Mouse (Mus musculus) lung, embryonic 15.5 days (tissue): ENCODE results near the gene Pskh1. TPM values are rescaled to one million over a fixed set of nuclear protein-coding genes. Genes with fewer than 3 reads are reported as not detected.

Experiments
- ATAC-seq: fragments of 200-750 bp; cut with Nextera tagmentation; 2 replicates; pipeline ENCODE4 v1.8.0; 2017; ENCODE audit warnings: moderate number of reproducible peaks, borderline replicate concordance; ENCODE audit not compliant: low FRiP score, low TSS enrichment; ENCODE audit errors: extremely low read depth
- H3K27ac ChIP-seq: fragments of 300-500 bp; sonication (generic); 2 replicates; pipeline ENCODE4 v1.5.1; 2015; ENCODE audit warnings: moderate library complexity, mild to moderate bottlenecking, inconsistent platforms
- H3K27me3 ChIP-seq: fragments of 300-500 bp; sonication (generic); 2 replicates; pipeline ENCODE4 v1.6.1; 2015; ENCODE audit warnings: inconsistent platforms
- H3K36me3 ChIP-seq: fragments of 300-500 bp; sonication (generic); 2 replicates; pipeline ENCODE4 v1.6.1; 2015; ENCODE audit warnings: inconsistent platforms
- H3K4me1 ChIP-seq: fragments of 300-500 bp; sonication (generic); 2 replicates; pipeline ENCODE4 v1.6.1; 2015; ENCODE audit warnings: inconsistent platforms
- H3K4me2 ChIP-seq: fragments of 300-500 bp; sonication (generic); 2 replicates; pipeline ENCODE4 v1.6.1; 2015; ENCODE audit warnings: inconsistent platforms, mild to moderate bottlenecking, moderate library complexity
- H3K4me3 ChIP-seq: fragments of 300-500 bp; sonication (generic); 2 replicates; pipeline ENCODE4 v1.5.1; 2015; ENCODE audit warnings: mild to moderate bottlenecking, inconsistent platforms
- H3K9ac ChIP-seq: fragments of 300-500 bp; sonication (generic); 2 replicates; pipeline ENCODE4 v1.6.1; 2015; ENCODE audit warnings: inconsistent platforms
- H3K9me3 ChIP-seq: fragments of 300-500 bp; sonication (generic); 2 replicates; pipeline ENCODE4 v1.6.1; 2016; ENCODE audit warnings: inconsistent platforms
- WGBS: fragments of 180-500 bp; shearing (Covaris S2); methylation state at CpG from one replicate; pipeline ENCODE4 v1.1.7; 2015; 5-methylcytosine and 5-hydroxymethylcytosine counted together
- polyA plus RNA-seq: library from polyadenylated mRNA; unstranded; fragments of >200 nt; fragmentation: Nextera tagmentation; extraction: Ambion mirVana; gene quantifications from 2 replicates; pipeline ENCODE4 v1.2.1, GENCODE M21; 2015

Pskh1 gene
- polyA plus RNA-seq, 1 experiment from 2014 or later = 33.0 TPM

- Histone ChIP-seq H3K27me3 (no peaks in the 10 kb centered on the region), H3K36me3 (0 out of 2 replicates have a peak, but pooled peaks cover 3% of the 10 kb centered on the region), H3K9me3 (no peaks in the 10 kb centered on the region), H3K27ac (peak overlapping the region; percentile 93), H3K4me1 (peaks cover 56% of the 10 kb centered on the region), H3K9ac (peak overlapping the region; percentile 48; the same call in 1 of the 2 replicates), H3K4me2 (peak overlapping the region; percentile 54; the same call in 1 of the 2 replicates), H3K4me3 (no peak overlapping the region; the same call in 1 of the 2 replicates)
- no peak for ATAC-seq
- WGBS = 56% methylated on average over 5 of the region's 5 CpGs
These were observed 40.9 kb upstream of the Pskh1 start for GRCm38 (mm10) chr8:105859314-105859713.

GRCm38 (mm10) chr8:105860143-105860981 is 39.9 kb upstream of the Pskh1 start, which contains the start of gene Nutf2:
Nutf2 (plus strand) TSS chr8:105860580.
- Histone ChIP-seq H3K27ac (peak within 1 kb of the TSS; percentile 93), H3K4me3 (peak within 1 kb of the TSS; percentile 83), H3K36me3 (0 out of 2 replicates have a peak, but pooled peaks cover 3% of the 10 kb centered on the region), H3K4me2 (peak within 1 kb of the TSS; percentile 69), H3K27me3 (no peaks in the 10 kb centered on the region), H3K4me1 (peaks cover 56% of the 10 kb centered on the region), H3K9me3 (no peaks in the 10 kb centered on the region), H3K9ac (peak within 1 kb of the TSS; percentile 87)
- under 1% methylated on average over 59 of the region's 59 CpGs for WGBS
- peak; percentile 98 for ATAC-seq

GRCm38 (mm10) chr8:105861951-105862350 is 38.3 kb upstream of the Pskh1 start:
- H3K4me3 ChIP-seq = peak overlapping the region; percentile 83
- peaks cover 18% of the 10 kb centered on the region for H3K36me3 ChIP-seq
- H3K9me3 ChIP-seq = no peaks in the 10 kb centered on the region
- peak overlapping the region; percentile 69 for H3K4me2 ChIP-seq
- no peak for ATAC-seq
- WGBS = 0% methylated on average over 1 of the region's 1 CpGs
- H3K27ac ChIP-seq = no peak overlapping the region
- H3K27me3 ChIP-seq = no peaks in the 10 kb centered on the region
- peak overlapping the region; percentile 87 for H3K9ac ChIP-seq
- H3K4me1 ChIP-seq = peaks cover 44% of the 10 kb centered on the region

GRCm38 (mm10) chr8:105866364-105867029 is 33.7 kb upstream of the Pskh1 start:
- Histone ChIP-seq H3K27ac (no peak overlapping the region), H3K4me3 (no peak overlapping the region), H3K36me3 (peaks cover 51% of the 10 kb centered on the region), H3K4me2 (no peak overlapping the region), H3K9ac (no peak overlapping the region), H3K27me3 (no peaks in the 10 kb centered on the region), H3K4me1 (peaks cover 12% of the 10 kb centered on the region), H3K9me3 (no peaks in the 10 kb centered on the region)
- WGBS = 82% methylated on average over 6 of the region's 6 CpGs
- no peak for ATAC-seq

- WGBS = 78% methylated on average over 6 of the region's 6 CpGs
- Histone ChIP-seq H3K4me3 (no peak overlapping the region), H3K36me3 (peaks cover 66% of the 10 kb centered on the region)
These were observed 25.9 kb upstream of the Pskh1 start for GRCm38 (mm10) chr8:105874301-105874700.

GRCm38 (mm10) chr8:105880754-105881520 is 19.3 kb upstream of the Pskh1 start, which contains the start of gene Edc4:
Edc4 (plus strand) TSS chr8:105880881.
- H3K36me3 ChIP-seq = peaks cover 53% of the 10 kb centered on the region
- under 1% methylated on average over 45 of the region's 45 CpGs for WGBS
- H3K4me3 ChIP-seq = peak within 1 kb of the TSS; percentile 90
- peak; percentile 83; the same call in 1 of the 2 replicates for ATAC-seq
- peak within 1 kb of the TSS; percentile 78 for H3K4me2 ChIP-seq
- H3K27me3 ChIP-seq = no peaks in the 10 kb centered on the region
- peak within 1 kb of the TSS; percentile 48 for H3K27ac ChIP-seq
- H3K4me1 ChIP-seq = peaks cover 23% of the 10 kb centered on the region
- peak within 1 kb of the TSS; percentile 85 for H3K9ac ChIP-seq
- no peaks in the 10 kb centered on the region for H3K9me3 ChIP-seq

More at GRCm38 (mm10) chr8:105874301-105874700, 25.9 kb upstream of the Pskh1 start:
- ATAC-seq = no peak
- Histone ChIP-seq H3K4me1 (no peaks in the 10 kb centered on the region), H3K27ac (no peak overlapping the region), H3K27me3 (no peaks in the 10 kb centered on the region), H3K9ac (no peak overlapping the region), H3K4me2 (no peak overlapping the region), H3K9me3 (no peaks in the 10 kb centered on the region)

GRCm38 (mm10) chr8:105889756-105890465 is 10.3 kb upstream of the Pskh1 start:
- H3K9me3 ChIP-seq = no peaks in the 10 kb centered on the region
- no peak overlapping the region for H3K27ac ChIP-seq
- H3K4me1 ChIP-seq = peaks cover 4% of the 10 kb centered on the region
- WGBS = 92% methylated on average over 12 of the region's 12 CpGs
- ATAC-seq = no peak
- H3K4me3 ChIP-seq = no peak overlapping the region
- no peak overlapping the region for H3K4me2 ChIP-seq
- no peak overlapping the region for H3K9ac ChIP-seq
- peaks cover 82% of the 10 kb centered on the region for H3K36me3 ChIP-seq
- no peaks in the 10 kb centered on the region for H3K27me3 ChIP-seq

- Histone ChIP-seq H3K4me1 (peaks cover 4% of the 10 kb centered on the region), H3K27ac (no peak overlapping the region), H3K9ac (no peak overlapping the region), H3K9me3 (no peaks in the 10 kb centered on the region), H3K4me3 (no peak overlapping the region), H3K36me3 (peaks cover 73% of the 10 kb centered on the region), H3K4me2 (no peak overlapping the region), H3K27me3 (no peaks in the 10 kb centered on the region)
- no peak for ATAC-seq
- WGBS = 88% methylated on average over 6 of the region's 6 CpGs
These were observed 9.4 kb upstream of the Pskh1 start for GRCm38 (mm10) chr8:105890870-105891269.

GRCm38 (mm10) chr8:105892432-105892831 is 7.8 kb upstream of the Pskh1 start:
- Histone ChIP-seq H3K9me3 (no peaks in the 10 kb centered on the region), H3K27me3 (no peaks in the 10 kb centered on the region), H3K9ac (no peak overlapping the region), H3K27ac (no peak overlapping the region), H3K4me2 (no peak overlapping the region), H3K36me3 (peaks cover 57% of the 10 kb centered on the region), H3K4me1 (peaks cover 4% of the 10 kb centered on the region), H3K4me3 (no peak overlapping the region)
- 76% methylated on average over 6 of the region's 6 CpGs for WGBS
- ATAC-seq = no peak

GRCm38 (mm10) chr8:105893339-105893738 is 6.9 kb upstream of the Pskh1 start, which contains the start of gene Nrn1l:
Nrn1l (plus strand) TSS chr8:105893567.
- H3K9ac ChIP-seq = no peak within 1 kb of the TSS
- no peaks in the 10 kb centered on the region for H3K27me3 ChIP-seq
- WGBS = 8% methylated on average over 11 of the region's 11 CpGs
- H3K36me3 ChIP-seq = peaks cover 48% of the 10 kb centered on the region
- H3K27ac ChIP-seq = no peak within 1 kb of the TSS
- H3K4me1 ChIP-seq = peaks cover 4% of the 10 kb centered on the region
- no peak within 1 kb of the TSS for H3K4me2 ChIP-seq
- ATAC-seq = peak; percentile 91
- no peaks in the 10 kb centered on the region for H3K9me3 ChIP-seq
- H3K4me3 ChIP-seq = no peak within 1 kb of the TSS
